Mouse (Mus musculus): ENCODE measurements around the gene Map3k21.

The Map3k21 gene

DNA sequence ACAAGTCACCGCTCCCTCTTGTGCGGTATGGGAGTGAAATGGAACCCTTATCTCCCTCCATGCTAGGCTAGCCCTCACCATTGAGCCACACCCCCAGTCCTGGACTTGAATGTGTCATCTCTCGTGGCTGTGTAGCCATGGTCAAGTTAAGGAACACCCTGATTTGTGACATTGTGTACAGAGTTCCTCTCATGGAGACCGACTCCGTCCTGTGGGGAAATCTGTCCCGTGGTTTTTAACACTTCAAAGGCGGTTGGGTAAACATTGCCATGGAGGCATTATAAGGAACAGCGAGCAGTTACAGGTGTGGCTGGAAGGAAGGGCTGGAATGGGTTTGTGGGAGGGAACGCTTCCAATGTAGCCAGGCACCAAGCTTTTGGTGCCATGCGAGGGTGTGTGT lies 6.8 kb downstream of the Map3k21 start:
- DNase-seq: no peak

GRCm38 (mm10) chr8:125918719-125919118 lies 8.5 kb downstream of the Map3k21 start:
- no peak for DNase-seq

DNA sequence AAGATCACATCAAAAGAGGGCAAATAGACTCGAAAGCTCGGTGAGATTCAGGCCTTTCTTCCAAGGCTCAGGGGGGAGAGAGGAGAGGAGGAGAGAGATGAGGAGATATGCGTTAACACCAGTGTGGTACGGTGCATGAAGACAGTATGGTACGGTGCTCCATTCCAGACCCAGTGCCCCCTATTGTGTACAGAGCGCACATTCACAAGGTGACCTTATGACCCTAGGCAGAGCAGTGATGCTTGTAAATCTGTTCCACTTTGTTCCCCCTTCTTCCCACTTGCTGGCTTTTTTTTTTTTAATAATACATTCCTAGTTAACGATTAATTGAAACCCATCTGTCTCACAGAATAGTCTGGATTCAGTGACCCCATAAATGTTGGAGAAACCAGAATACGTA lies 9.3 kb downstream of the Map3k21 start:
- no peak for DNase-seq

- no peak for DNase-seq
Observed at GRCm38 (mm10) chr8:125920281-125920680, 10.0 kb downstream of the Map3k21 start.

GRCm38 (mm10) chr8:125920761-125921160 lies 10.5 kb downstream of the Map3k21 start:
- no peak for DNase-seq

DNA sequence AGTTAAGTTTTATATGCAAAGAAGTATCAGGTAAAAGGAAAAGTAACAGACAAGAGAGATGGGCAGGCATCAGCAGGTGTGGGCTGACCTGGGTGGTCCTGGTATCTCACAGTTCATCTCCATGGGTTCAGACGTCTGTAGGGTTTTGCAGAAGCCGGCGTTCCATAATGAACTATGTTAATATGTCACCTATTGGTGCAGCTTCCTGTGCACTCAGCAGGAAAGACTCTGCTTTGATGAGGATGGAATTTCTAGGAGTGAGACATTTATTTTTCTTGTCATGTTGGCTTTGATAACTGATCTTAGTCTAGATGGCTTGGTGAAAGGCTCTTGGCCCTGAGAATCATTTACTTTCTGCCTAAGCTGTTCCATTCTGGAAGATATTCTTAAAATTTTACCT lies 12.1 kb downstream of the Map3k21 start:
- no peak for DNase-seq

DNA sequence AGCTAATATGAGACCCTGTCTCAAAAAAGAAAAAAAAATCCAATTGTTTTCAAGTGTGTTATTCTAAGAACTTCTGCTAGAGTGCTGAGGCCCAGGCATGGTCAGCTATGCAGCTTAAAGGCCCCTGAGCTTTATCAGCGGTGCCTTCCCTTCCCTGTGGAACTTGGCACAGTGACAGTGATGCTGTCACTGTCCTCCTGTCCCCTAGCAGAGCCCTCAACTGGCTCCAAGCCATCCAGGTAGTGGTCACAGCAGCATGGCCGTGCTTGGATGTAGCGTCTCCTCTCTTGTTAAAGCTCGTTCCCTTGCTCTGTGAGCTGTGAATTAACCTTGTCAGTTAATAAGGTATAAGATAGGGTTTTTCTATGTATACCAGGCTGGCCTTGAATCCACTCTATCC lies 16.4 kb downstream of the Map3k21 start:
- no peak for DNase-seq

GRCm38 (mm10) chr8:125930276-125931046 lies 20.2 kb downstream of the Map3k21 start:
- DNase-seq: no peak

DNA sequence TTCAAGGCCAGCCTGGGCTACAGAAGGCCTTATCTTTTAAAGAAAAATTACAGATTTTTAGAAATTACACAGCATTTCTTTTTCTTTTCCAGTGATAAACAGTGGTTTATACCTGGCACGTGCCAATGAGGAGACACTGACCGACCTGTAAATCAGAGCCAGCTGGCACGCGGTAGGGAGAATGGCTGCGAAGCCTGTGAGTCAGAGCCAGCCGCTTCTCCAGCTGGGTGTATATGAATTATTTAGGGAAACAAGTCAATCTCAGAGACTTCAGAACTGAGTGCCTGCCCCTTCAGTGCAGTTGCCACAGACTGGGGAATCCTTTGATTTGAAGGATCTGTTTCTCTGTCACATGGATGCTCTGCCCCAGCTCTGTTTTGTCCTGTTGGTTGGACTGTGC lies 21.6 kb downstream of the Map3k21 start:
- DNase-seq: no peak

DNA sequence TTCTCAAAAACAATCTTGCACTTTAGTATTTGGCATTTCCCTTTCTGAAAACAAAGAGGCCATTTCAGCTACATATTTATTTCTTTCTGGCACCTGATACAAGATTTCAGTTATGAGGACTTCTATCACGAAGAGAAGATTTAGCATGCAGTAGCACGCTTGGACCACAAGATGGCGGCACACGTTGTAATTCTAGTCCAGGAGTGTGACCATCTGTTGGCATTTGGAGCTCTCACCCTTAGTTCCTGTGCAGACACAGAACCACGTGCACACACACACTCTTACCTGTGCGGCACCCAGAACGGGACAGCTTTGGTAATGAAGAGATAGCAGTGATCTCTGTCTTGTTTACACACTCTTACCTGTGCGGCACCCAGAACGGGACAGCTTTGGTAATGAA lies 25.4 kb downstream of the Map3k21 start:
- DNase-seq: peak; percentile 13 to 35

GRCm38 (mm10) chr8:125944511-125944910 lies 34.3 kb downstream of the Map3k21 start:
- no peak for DNase-seq

DNA sequence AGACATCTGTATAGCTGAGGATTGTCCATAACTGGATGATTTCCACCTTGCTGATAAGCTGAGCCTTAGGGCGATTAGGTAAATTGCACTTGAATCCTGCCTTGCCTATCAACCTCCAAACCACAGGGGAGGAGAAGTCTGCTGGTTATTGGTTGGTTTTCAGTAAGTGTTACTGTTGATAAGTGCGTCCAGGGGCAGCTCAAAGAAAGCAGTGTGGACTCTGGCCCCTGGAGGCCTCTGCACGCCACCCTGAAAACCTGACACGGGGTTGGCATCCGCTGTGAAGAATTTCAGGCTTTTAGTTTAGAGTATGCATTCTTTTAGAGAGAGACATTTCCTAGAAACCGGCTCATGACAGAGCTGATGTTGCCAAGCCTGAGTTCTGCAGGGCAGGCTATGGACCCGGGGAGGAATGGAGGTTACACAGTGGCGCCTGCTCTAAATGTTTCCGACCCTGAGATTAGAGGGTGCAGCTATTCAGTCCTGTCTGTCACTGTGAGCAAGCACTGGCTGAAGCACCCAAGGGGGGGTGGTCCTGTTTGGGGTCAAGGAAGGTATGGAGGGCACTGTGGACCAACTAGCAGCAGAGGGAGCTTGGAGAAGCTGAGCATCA lies 38.6 kb downstream of the Map3k21 start:
- DNase-seq: no peak

GRCm38 (mm10) chr8:125950007-125950940 lies 40.0 kb downstream of the Map3k21 start:
- DNase-seq: peak; percentile 57 to 60

- DNase-seq: no peak
Observed at GRCm38 (mm10) chr8:125955671-125956070, 45.4 kb downstream of the Map3k21 start.

GRCm38 (mm10) chr8:125956796-125957195 lies 46.5 kb downstream of the Map3k21 start:
- no peak for DNase-seq

- DNase-seq: no peak
Observed at GRCm38 (mm10) chr8:125957226-125957993, 47.2 kb downstream of the Map3k21 start.

DNA sequence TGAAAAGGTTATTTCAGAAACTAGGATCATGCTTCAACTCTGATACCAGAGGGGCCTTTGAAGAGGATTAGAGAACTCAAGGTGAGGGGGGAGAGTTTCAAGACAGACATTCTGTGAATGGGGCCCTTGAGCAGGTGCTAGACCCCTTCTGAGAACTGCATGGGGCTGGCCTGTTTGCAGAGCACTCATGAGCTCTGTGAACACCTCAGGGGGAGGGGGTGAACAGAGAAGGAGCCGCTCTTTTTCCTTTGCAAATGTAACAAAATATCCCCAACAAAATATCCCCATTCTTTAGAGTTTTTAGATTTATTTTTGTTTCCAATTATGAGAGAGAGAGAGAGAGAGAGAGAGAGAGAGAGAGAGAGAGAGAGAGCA lies 47.7 kb downstream of the Map3k21 start:
- DNase-seq: no peak

- no peak for DNase-seq
Observed at GRCm38 (mm10) chr8:125959363-125959771, 49.1 kb downstream of the Map3k21 start.

- no peak for DNase-seq
Observed at GRCm38 (mm10) chr8:125960037-125960436, 49.8 kb downstream of the Map3k21 start.

DNA sequence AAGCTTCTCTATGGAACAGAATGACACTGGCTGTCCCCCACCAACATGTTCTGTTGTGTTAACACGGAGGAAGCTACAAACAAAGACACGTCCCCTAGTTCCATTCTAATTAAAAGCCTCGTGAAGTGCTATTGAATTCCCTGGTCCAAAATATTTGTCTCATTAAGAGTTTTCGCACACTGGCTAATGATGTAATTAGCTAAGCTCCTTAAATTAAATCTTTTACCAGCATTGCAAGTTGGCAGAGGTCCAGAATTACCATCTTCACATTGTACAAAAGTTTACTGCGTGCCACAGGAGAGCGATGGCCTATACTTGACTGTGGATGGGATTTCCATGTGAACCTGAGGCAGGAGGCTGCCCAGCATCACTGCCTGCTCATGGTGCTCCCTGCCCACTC lies 51.5 kb downstream of the Map3k21 start:
- no peak for DNase-seq

GRCm38 (mm10) chr8:125963807-125964211 lies 53.6 kb downstream of the Map3k21 start:
- DNase-seq: no peak

DNA sequence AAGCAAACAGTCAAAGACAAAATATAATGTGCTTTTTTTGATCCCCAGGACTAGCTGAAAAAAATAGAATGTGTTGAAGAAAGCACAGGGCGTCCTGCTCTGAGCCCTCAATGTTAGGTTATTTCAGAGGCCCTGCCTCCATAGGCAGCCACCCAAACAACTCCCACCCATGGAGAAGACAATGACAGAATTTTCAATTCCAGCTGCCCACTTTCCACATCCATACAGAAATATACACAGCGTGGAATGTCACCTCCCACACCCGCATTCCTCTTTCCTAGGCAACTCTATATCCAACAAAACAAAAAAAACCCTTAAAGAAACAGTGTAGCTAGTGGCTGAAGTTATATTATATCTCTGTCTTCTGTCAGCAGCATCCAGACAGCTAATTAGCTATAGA lies 61.1 kb downstream of the Map3k21 start:
- no peak for DNase-seq

DNA sequence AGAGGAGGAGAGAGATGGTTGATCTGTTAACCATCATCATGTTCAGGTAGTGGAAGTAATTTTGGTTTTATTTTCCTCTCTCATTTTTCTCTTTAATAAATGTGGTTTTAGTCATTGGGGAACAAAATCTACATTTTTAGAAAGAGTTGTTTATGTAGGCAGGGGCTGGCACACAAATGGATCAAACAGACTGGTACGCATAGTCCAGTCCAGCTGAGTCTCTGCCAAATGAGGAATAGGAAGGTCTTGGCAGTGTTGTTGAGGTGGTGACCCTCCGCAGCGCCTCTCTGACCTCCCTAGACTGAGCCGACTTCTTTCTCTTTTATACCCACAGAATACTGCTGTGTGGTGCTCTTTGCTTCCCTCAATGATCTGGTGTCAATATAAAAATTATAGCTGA lies 65.7 kb downstream of the Map3k21 start:
- DNase-seq: no peak

All from thymus, postnatal 36 days (tissue).